Mouse (Mus musculus) cerebellum, postnatal 36 days (tissue): ENCODE measurements at regions not wholly inside any gene's neighbourhood (a gene's known extent, or its start where the extent isn't known, plus 50 kb on each side); places are given as distances from the start of the nearest gene placed in this dataset.

Source experiments
- DNase-seq, 2 experiments: peaks; one replicate each; pipeline ENCODE4 v3.0.0; 2021 to 2022; ENCODE audit warnings: mixed read lengths in 2 of 2

GRCm38 (mm10) chr5:83533901-83534300 is 178.9 kb upstream of the Tecrl start:
- no peak for DNase-seq

GRCm38 (mm10) chr5:83518661-83519060 is 163.7 kb upstream of the Tecrl start:
- DNase-seq = no peak

GRCm38 (mm10) chr5:83484135-83484534 is 129.1 kb upstream of the Tecrl start:
- peak in 1 of 2 experiments; percentile 28 for DNase-seq

DNA sequence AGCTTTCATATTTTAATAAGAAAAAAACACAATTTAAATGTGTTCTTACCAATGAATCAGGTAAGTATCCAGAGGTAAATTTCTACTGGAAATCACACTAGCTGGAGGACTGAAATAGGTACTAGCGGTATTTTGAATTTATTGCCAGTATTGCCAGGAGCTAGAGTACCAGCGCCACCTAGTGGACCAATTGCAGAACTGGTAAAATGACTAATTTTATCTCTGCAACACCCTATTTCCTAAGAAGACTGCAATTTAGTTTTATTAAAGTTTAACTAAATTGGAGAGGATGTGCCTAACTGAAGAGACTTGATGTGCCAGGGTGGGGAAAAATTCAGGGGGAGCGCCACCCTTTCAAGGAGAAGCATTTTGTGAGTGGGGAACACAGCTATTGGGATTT is 85.3 kb upstream of the Tecrl start:
- DNase-seq = peak; percentile 34 to 57

GRCm38 (mm10) chr5:83436510-83436909 is 81.5 kb upstream of the Tecrl start:
- DNase-seq = no peak

DNA sequence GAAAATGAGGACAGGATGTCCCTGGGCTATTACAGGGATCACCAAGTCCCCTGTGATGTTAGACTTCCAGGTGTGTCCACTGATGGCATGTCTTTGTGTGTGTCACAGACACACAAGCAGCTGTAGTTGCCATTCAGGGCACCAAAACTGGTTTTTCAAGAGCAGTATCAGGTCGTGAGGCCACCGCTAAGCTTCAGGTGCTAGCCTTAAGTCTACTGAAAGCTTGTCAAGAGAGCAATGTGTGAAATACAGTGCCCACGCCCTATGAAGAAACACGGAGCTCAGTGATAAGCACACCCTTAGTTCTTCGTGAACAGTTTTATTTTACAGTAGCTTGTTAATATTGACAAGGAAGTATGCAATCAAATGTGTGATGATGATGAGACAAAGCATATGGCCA is 66.7 kb upstream of the Tecrl start:
- no peak for DNase-seq

DNA sequence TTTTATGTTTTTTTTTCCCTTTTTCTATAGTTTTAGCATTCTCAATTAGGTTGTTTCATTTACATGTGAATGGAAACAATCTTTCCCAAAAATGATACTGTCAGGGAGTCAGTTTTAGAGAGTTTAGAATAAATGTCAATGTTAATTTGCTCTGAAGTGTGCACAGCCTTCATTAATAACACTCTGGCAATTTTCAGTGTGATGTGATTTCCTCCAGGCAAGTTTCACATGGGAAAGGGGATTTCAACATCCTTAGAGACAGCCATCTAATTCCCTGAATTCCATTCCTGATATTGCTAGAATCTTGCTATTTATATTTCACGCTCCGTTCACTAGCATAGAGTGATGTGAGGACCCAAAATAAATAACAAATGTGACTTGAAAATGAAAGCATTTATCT is 55.2 kb upstream of the Tecrl start:
- DNase-seq = no peak

DNA sequence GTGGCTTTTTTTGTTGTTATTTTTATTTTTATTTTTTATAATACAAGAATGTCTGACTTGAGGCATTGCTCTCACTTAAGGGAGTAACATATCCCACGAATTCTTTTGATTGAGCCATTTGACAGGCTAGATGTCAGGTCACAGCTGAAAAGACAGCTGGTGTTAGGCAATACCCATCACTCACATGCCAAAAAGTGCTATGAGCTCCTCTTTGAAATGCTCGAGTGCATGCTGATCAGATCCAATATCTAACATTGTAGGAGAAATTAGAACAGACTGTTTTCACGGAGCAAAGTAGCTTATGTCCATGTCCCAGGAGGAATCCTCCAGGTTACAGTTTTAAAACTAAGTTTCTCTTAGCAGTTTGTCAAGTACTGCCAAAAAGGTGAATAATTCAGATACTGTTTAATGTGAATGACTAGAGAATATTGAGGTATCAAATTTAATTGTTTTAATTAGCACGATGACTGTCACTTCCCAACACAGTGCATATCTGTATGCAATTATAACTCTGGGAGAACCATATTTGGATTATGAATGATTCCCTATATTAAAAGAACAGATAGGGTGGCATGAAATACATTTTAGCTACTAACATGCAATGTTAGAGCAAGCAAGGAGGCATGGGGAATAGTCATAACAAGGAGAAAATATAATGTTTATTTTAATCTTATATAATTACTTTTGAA is 50.4 kb upstream of the Tecrl start:
- DNase-seq = no peak
